Mouse (Mus musculus) midbrain, embryonic 12.5 days (tissue): ENCODE measurements around the gene Sgsh. TPM values are rescaled to one million over a fixed set of nuclear protein-coding genes. Genes with fewer than 3 reads are reported as not detected.

Experiments used
- ATAC-seq: fragments of 200-750 bp; cut with Nextera tagmentation; 2 replicates; pipeline ENCODE4 v1.8.0; 2017; ENCODE audit warnings: low read depth, moderate TSS enrichment, moderate library complexity; ENCODE audit not compliant: low FRiP score
- H3K27ac ChIP-seq: fragments of 300-500 bp; sonication (generic); replicated peaks from 2 replicates; pipeline ENCODE4 v1.5.1; 2016; ENCODE audit warnings: mild to moderate bottlenecking
- H3K27me3 ChIP-seq: fragments of 300-500 bp; sonication (generic); 2 replicates; pipeline ENCODE4 v1.6.1; 2016; ENCODE audit warnings: mild to moderate bottlenecking
- H3K36me3 ChIP-seq: fragments of 300-500 bp; sonication (generic); 2 replicates; pipeline ENCODE4 v1.6.1; 2016
- H3K4me1 ChIP-seq: fragments of 300-500 bp; sonication (generic); 2 replicates; pipeline ENCODE4 v1.6.1; 2016
- H3K4me2 ChIP-seq: fragments of 300-500 bp; sonication (generic); replicated peaks from 2 replicates; pipeline ENCODE4 v1.6.1; 2016; ENCODE audit warnings: mild to moderate bottlenecking, moderate library complexity
- H3K4me3 ChIP-seq: fragments of 300-500 bp; sonication (generic); 2 replicates; pipeline ENCODE4 v1.5.1; 2016; ENCODE audit warnings: mild to moderate bottlenecking
- H3K9ac ChIP-seq: fragments of 300-500 bp; sonication (generic); replicated peaks from 2 replicates; pipeline ENCODE4 v1.6.1; 2016; ENCODE audit warnings: mild to moderate bottlenecking, moderate library complexity
- H3K9me3 ChIP-seq: fragments of 300-500 bp; sonication (generic); 2 replicates; pipeline ENCODE4 v1.6.1; 2016; ENCODE audit warnings: mild to moderate bottlenecking
- WGBS: fragments of 180-500 bp; shearing (Covaris S2); methylation state at CpG from one replicate; pipeline ENCODE4 v1.1.7; 2016; 5-methylcytosine and 5-hydroxymethylcytosine counted together
- polyA plus RNA-seq: library from polyadenylated mRNA; unstranded; fragments of >200 nt; fragmentation: Nextera tagmentation; extraction: Ambion mirVana; gene quantifications from 2 replicates; pipeline ENCODE4 v1.2.1, GENCODE M21; 2016

Gene Sgsh
- polyA plus RNA-seq, 1 experiment from 2014 or later, result 6.5 TPM

DNA sequence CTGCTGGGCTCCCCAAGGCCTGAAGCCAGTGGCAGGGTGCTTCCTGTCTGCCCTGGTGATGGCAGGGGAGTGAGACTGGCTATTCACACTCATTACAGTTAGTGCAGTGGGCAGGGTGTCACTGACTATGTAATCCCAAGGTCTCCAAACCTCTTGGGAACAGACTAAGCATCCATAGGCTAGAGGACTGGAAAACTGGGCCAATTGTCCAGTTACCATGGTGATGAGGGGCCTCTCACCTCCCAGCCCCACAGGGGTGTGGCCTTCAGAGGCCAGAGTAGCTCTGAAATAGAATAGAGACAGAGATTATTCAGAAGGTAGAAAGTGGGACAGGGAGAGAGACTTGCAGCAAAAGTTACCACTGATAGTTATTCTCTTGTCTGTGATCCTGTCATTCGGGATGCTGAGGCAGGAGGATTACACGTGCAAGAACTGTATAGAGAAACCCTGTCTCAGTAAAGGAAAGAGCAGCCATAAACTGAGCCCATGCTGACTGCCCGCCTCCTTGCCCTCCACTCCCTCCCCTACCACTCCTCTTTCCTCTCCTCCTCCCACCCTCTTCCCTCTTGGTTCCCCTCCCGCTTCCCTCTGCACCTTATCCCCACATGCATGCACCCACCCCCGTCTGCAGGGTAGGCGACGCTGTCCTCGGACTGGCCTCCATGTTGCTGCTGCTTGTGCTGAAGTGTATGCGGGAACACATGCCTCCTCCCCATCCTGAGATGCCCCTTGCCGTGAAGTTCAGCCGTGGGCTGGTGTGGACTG lies 7.6 kb upstream of the Sgsh start:
- H3K36me3 ChIP-seq, result 0 out of 2 replicates have a peak, but pooled peaks cover 5% of the 10 kb centered on the region
- H3K4me2 ChIP-seq, result peak overlapping the region; percentile 47
- peak overlapping the region; percentile 22 for H3K4me3 ChIP-seq
- peak; percentile 58 for ATAC-seq
- H3K9ac ChIP-seq, result peak overlapping the region; percentile 21; the same call in 1 of the 2 replicates
- peak overlapping the region; percentile 52 for H3K27ac ChIP-seq
- H3K4me1 ChIP-seq, result peaks cover 16% of the 10 kb centered on the region
- 22% methylated on average over 11 of the region's 11 CpGs for WGBS
- 0 out of 2 replicates have a peak, but pooled peaks cover 3% of the 10 kb centered on the region for H3K9me3 ChIP-seq
- H3K27me3 ChIP-seq, result no peaks in the 10 kb centered on the region

DNA sequence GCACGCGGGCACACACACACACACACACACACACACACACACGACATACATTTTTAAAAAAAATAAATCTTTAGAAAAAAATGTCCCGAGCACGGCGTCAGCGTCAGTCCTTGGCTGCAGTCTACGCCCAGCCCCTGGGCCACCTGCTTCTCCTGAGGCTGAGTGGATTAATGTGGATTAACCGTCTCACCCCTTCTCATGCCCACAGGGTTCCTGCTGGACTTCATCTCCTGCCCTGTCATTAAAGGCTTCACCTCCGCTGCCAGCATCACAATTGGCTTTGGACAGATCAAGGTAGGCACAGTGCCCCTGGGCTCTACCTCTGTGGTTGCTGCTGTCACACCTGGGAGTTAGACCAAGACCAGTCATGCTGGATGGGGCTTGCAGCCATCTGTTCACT lies 3.8 kb upstream of the Sgsh start:
- no peak overlapping the region for H3K4me3 ChIP-seq
- H3K36me3 ChIP-seq, result 0 out of 2 replicates have a peak, but pooled peaks cover 5% of the 10 kb centered on the region
- ATAC-seq, result no peak
- 84% methylated on average over 10 of the region's 10 CpGs for WGBS
- H3K9me3 ChIP-seq, result no peaks in the 10 kb centered on the region
- peaks cover 33% of the 10 kb centered on the region for H3K4me1 ChIP-seq
- H3K9ac ChIP-seq, result no peak overlapping the region
- no peaks in the 10 kb centered on the region for H3K27me3 ChIP-seq
- H3K27ac ChIP-seq, result no peak overlapping the region
- no peak overlapping the region for H3K4me2 ChIP-seq

DNA sequence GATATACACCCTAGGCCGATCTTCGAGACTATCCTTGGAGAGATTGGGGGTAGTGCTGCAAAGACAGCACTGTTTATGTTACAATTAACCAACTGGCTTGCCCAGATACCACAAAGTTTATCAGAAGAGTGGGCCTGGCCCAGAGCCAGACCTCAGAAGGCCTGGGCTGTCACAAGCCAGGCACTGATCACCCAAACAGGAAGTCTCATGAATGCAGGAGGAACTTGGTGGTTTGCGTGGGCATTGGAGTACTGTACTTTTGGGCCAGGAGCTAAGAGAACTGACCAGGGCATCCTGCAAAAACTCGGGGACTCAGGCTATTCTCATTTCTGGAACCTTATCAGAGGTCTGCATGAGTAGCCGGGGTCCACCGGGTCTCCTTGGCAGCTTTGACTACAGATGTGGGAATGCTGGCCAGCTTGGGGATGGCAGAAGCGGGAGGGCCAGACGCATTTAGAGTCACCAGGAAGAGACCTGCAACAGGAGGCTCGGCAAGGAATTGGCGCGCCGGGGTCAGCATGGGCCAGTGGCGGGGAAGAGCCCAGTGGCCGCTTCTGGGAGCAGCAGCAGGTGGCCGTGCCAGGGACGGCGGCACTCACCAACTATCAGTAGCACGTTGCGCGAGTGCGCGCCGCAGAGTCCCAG lies 416 bp downstream of the Sgsh start:
- H3K27me3 ChIP-seq, result no peaks in the 10 kb centered on the region
- 0 out of 2 replicates have a peak, but pooled peaks cover 3% of the 10 kb centered on the region for H3K36me3 ChIP-seq
- WGBS, result 10% methylated on average over 23 of the region's 23 CpGs
- H3K9me3 ChIP-seq, result no peaks in the 10 kb centered on the region
- peaks cover 17% of the 10 kb centered on the region for H3K4me1 ChIP-seq
- H3K4me3 ChIP-seq, result peak overlapping the region; percentile 70
- H3K27ac ChIP-seq, result peak overlapping the region; percentile 64
- H3K9ac ChIP-seq, result peak overlapping the region; percentile 77
- ATAC-seq, result no peak; the same call in 1 of the 2 replicates
- H3K4me2 ChIP-seq, result peak overlapping the region; percentile 95

DNA sequence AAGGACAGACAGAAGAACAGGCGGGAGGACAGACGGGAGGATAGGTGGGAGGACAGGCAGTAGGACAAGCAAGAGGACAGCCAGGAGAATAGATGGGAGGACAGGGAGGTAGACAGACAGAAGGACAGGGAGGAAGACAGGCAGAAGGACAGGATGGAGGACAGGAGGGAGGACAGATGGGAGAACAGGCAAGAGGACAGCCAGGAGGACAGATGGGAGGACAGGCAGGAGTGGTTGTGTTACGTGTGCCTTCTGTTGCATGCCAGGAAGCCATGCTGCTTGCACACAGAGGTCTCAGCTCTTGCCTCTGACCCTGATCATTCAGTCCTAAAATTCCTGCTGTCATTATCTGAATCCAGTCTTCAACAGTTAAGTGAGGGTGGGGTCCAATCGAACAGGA lies 1.4 kb downstream of the Sgsh start:
- Histone ChIP-seq H3K27me3 (no peaks in the 10 kb centered on the region), H3K4me1 (peaks cover 17% of the 10 kb centered on the region), H3K9me3 (no peaks in the 10 kb centered on the region), H3K4me3 (no peak overlapping the region), H3K36me3 (no peaks in the 10 kb centered on the region), H3K9ac (no peak overlapping the region), H3K4me2 (no peak overlapping the region), H3K27ac (no peak overlapping the region)
- WGBS, result 87% methylated on average over 4 of the region's 4 CpGs
- no peak for ATAC-seq

DNA sequence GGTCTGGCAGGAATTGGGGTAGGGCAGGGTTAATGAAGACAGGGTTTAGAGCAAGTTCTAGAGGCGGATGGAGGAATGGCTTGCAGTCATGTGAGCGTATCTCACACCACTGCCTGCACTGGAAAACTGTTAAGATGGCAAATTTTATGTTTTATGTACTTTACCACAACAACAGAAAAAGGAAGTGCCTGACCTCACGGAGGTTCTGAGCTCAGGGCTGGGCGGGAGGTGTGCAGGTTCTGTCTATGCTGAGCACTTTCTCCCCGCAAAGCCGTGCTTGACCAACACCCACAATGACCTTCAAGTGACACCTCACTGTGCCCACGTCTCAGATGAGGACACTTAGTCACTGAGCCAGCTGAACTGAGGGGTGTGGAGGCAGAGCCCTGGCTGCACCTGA lies 3.2 kb downstream of the Sgsh start:
- Histone ChIP-seq H3K27ac (no peak overlapping the region), H3K27me3 (no peaks in the 10 kb centered on the region), H3K9me3 (no peaks in the 10 kb centered on the region), H3K9ac (no peak overlapping the region), H3K36me3 (no peaks in the 10 kb centered on the region), H3K4me3 (no peak overlapping the region), H3K4me2 (no peak overlapping the region), H3K4me1 (peaks cover 17% of the 10 kb centered on the region)
- 75% methylated on average over 7 of the region's 7 CpGs for WGBS
- ATAC-seq, result no peak

DNA sequence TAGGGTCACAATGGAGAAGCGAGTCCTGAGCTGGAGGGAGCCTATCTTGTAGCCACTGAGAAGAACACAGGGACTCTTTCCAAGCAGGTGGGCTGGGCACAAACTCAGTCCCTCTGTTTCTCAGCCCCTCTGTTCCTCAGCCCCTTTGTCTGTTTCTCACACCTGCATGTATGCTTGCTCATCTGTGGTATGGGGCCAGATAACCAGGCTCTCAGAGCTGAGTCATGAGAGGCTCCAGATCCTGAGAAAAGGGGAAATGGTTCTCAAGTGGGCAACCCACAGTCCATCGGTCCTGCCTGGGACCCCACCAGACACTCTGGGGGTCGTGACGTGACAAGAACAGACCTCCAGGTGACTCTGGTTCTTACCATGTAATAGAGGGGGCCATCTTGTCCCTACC lies 8.2 kb downstream of the Sgsh start:
- H3K36me3 ChIP-seq, result no peaks in the 10 kb centered on the region
- no peak overlapping the region for H3K9ac ChIP-seq
- H3K9me3 ChIP-seq, result no peaks in the 10 kb centered on the region
- no peaks in the 10 kb centered on the region for H3K27me3 ChIP-seq
- WGBS, result 92% methylated on average over 4 of the region's 4 CpGs
- no peaks in the 10 kb centered on the region for H3K4me1 ChIP-seq
- no peak overlapping the region for H3K4me3 ChIP-seq
- no peak for ATAC-seq
- no peak overlapping the region for H3K4me2 ChIP-seq
- H3K27ac ChIP-seq, result no peak overlapping the region

DNA sequence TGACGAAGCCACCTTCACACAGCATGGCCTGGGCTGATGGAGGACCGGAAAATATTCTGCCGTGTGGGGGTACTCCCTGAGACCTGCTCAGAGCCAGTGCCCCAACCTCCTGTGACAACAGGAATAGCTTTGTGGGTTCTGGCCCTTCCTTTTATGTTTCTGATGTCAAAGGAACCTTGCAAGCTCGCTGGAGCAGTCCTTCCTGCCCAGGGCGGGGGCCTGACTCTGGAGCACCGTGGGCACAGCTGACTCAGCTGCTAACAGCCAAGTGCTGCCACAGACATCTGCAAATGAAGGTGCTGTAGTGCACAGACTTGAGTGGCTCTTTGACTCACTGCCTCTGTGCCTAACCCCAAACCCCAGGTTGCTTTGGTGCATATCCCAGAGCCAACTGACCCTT lies 10.5 kb downstream of the Sgsh start:
- ATAC-seq, result no peak

DNA sequence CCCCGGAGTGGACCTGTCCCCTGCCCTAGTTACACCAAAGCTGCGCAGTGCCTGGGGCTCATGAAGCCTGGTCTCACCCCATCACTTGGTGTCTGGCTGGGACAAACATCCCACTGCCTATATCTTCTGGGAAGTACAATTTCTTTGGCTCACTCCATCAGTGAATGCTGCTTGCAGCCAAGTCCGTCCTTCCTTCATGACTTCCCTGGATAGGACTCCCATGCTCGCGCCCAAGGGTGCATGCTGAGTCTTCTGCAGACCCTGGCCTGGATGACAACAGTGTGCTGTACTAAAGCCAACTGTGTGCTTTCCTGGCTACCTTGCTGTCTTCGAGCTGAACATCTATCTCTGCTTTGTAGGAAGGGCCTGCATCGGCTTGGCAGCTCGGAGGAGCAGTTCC lies 11.2 kb downstream of the Sgsh start:
- Histone ChIP-seq H3K4me3 (no peak overlapping the region), H3K36me3 (no peaks in the 10 kb centered on the region), H3K27me3 (no peaks in the 10 kb centered on the region), H3K27ac (no peak overlapping the region), H3K9ac (no peak overlapping the region), H3K4me1 (0 out of 2 replicates have a peak, but pooled peaks cover 4% of the 10 kb centered on the region), H3K9me3 (no peaks in the 10 kb centered on the region), H3K4me2 (no peak overlapping the region)
- 85% methylated on average over 8 of the region's 8 CpGs for WGBS
- ATAC-seq, result no peak

More for the DNA sequence above, 10.5 kb downstream of the Sgsh start:
- Histone ChIP-seq H3K27ac (no peak overlapping the region), H3K9me3 (no peaks in the 10 kb centered on the region), H3K9ac (no peak overlapping the region), H3K27me3 (no peaks in the 10 kb centered on the region), H3K4me2 (no peak overlapping the region), H3K4me1 (no peaks in the 10 kb centered on the region), H3K36me3 (no peaks in the 10 kb centered on the region), H3K4me3 (no peak overlapping the region)
- 75% methylated on average over 6 of the region's 6 CpGs for WGBS

DNA sequence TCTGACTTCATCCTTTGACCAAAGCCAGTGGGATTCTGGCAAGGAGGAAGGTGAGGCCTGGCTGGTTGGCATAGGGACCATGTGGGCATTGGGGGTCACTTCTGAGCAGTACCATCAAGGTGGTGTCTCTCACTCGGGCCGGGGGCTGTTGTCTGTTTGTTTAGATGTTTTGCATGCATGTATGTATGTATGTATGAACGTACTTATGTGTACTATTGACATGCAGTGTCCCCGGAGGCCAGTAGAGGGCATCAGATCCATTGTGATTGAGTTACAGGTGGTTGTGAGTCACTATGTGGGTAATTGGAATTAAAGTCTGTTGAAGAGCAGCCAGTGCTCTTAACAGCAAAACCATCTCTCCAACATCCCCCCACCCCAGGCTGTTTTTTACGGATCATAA lies 15.7 kb downstream of the Sgsh start:
- no peaks in the 10 kb centered on the region for H3K27me3 ChIP-seq
- no peak overlapping the region for H3K27ac ChIP-seq
- no peak overlapping the region for H3K4me3 ChIP-seq
- no peak overlapping the region for H3K4me2 ChIP-seq
- H3K36me3 ChIP-seq, result no peaks in the 10 kb centered on the region
- no peaks in the 10 kb centered on the region for H3K9me3 ChIP-seq
- no peak overlapping the region for H3K9ac ChIP-seq
- WGBS, result 5% methylated on average over 5 of the region's 5 CpGs
- no peak for ATAC-seq
- 0 out of 2 replicates have a peak, but pooled peaks cover 5% of the 10 kb centered on the region for H3K4me1 ChIP-seq

DNA sequence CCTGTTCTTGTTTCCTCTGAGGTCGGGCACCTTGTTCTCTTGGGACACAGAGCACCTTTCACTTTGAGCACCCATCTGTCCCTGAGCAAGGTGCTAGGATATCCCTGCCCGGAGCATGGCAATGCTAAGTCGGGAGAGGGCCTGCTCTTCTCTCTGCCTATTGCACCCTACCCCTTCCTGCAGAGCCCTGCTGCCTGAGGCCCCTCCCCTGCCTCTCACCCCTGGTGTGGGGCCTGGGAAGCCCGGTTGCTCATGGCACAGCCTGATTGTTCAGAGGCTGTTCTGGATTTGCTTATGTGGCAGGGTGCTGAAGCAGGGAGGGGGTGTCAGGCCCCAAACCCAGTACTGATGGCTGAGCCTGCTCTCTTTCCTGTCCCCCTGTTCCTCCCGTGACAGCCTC lies 16.2 kb downstream of the Sgsh start:
- WGBS, result 53% methylated on average over 5 of the region's 5 CpGs
- H3K27me3 ChIP-seq, result no peaks in the 10 kb centered on the region
- H3K27ac ChIP-seq, result no peak overlapping the region
- H3K36me3 ChIP-seq, result no peaks in the 10 kb centered on the region
- no peak overlapping the region for H3K4me3 ChIP-seq
- no peak overlapping the region for H3K4me2 ChIP-seq
- H3K9me3 ChIP-seq, result no peaks in the 10 kb centered on the region
- H3K4me1 ChIP-seq, result 0 out of 2 replicates have a peak, but pooled peaks cover 5% of the 10 kb centered on the region
- no peak overlapping the region for H3K9ac ChIP-seq
- 0 out of 2 replicates have a peak, but pooled peaks have one; percentile 19 for ATAC-seq

DNA sequence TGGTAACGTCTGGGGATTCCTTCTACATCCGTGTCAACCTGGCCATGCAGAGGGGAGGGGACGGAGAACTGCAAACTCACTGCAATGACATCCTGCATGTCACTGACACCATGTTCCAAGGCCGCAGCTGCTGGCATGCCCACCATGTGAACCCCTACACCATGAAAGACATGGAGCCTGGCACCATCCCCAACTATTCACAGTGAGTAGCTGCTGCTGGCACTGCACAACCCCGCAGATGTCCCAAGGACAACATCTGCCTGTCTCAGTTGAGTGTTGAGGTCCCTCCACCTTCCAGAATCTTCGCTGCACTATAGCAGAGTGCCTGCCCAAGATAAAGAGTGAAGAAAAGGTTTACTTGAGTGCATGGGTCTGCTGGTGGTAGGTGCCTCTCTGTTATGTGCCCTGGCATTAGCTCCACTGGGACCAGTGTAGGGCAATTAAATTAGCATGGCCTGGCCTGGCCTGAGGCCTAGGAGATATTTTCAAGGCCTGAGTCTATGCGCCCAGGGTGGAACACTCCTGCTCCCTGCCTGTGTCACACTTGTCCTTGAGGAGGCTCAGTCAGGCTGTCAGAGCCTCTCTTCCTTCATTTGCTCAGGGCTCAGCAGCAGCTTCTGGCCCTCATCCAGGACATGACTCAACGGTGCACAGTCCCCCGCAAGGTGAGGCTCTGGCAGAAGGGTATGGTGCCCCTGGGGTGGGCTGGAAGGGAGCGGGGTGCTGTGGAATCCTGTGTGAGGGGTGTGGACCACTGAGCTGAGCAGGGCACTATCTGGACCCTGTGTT lies 16.9 kb downstream of the Sgsh start:
- H3K4me3 ChIP-seq, result no peak overlapping the region
- H3K27me3 ChIP-seq, result no peaks in the 10 kb centered on the region
- H3K4me2 ChIP-seq, result no peak overlapping the region
- no peak overlapping the region for H3K9ac ChIP-seq
- H3K4me1 ChIP-seq, result 0 out of 2 replicates have a peak, but pooled peaks cover 5% of the 10 kb centered on the region
- WGBS, result 83% methylated on average over 10 of the region's 10 CpGs
- H3K9me3 ChIP-seq, result no peaks in the 10 kb centered on the region
- ATAC-seq, result no peak
- H3K27ac ChIP-seq, result no peak overlapping the region
- no peaks in the 10 kb centered on the region for H3K36me3 ChIP-seq

DNA sequence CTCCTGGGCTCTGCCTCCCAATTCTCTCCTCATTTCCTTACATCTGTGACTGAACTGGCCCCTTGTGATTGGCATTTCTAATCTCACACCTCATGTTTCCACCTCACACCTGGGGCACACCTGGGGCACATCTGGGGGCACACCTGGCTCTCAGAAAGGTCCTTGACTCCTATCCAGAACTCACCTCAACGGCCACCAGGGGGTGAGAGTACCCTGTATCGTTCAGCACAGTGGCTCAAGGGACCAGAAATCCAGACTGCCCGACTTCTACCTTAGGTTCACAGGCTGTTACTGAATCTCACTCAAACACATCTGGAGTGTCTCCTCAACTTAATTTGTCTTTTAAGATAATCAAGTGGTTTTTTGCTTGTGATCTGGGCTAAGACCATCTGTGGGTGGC lies 23.4 kb downstream of the Sgsh start:
- 55% methylated on average over 3 of the region's 3 CpGs for WGBS
- no peaks in the 10 kb centered on the region for H3K36me3 ChIP-seq
- H3K4me2 ChIP-seq, result no peak overlapping the region
- ATAC-seq, result no peak
- H3K4me3 ChIP-seq, result no peak overlapping the region
- no peak overlapping the region for H3K9ac ChIP-seq
- no peaks in the 10 kb centered on the region for H3K9me3 ChIP-seq
- H3K27me3 ChIP-seq, result peaks cover 3% of the 10 kb centered on the region; the same call in 1 of the 2 replicates
- no peaks in the 10 kb centered on the region for H3K4me1 ChIP-seq
- H3K27ac ChIP-seq, result no peak overlapping the region
